Comparison of ENCODE assay signal across 17 mouse cellular contexts in genomic region chr7:36132569-36132968, GRCm38 (mm10).
DNase-seq lines count a peak whose midpoint lies in the region; ATAC-seq and TF ChIP-seq lines count a peak whose summit lies in the region.
"Had no signal": no experiment of that assay in that cellular context is flagged by ENCODE, and none has a peak within 500 bp of the region (broad histone marks: within the 10 kb centered on the region; RNA-seq: fewer than 3 reads in every experiment).

No protein-coding gene starts in this region.

- WGBS in midbrain, embryonic 12.5 days: 64% methylated on average over 1 of the region's 1 CpGs
- WGBS in midbrain, embryonic 15.5 days: 78% methylated on average over 1 of the region's 1 CpGs
- 32% methylated on average over 1 of the region's 1 CpGs for WGBS in lung, embryonic 16.5 days

- peaks cover 31% of the 10 kb centered on the region for H3K4me1 ChIP-seq in midbrain, embryonic 12.5 days
- peaks cover 13% of the 10 kb centered on the region for H3K4me1 ChIP-seq in midbrain, embryonic 15.5 days
- peaks cover 18% of the 10 kb centered on the region for H3K4me1 ChIP-seq in lung, embryonic 16.5 days (replicated peaks; ENCODE audit: control insufficient read depth, insufficient read depth, low read length)

- H3K4me2 ChIP-seq in midbrain, embryonic 12.5 days (replicated peaks): no peak overlapping the region
- no peak overlapping the region for H3K4me2 ChIP-seq in midbrain, embryonic 15.5 days
- no peak overlapping the region for H3K4me2 ChIP-seq in lung, embryonic 16.5 days (ENCODE audit: low read depth, low read length)
- H3K4me2 ChIP-seq: heart, embryonic 13.5 days; hindbrain, embryonic 15.5 days had no signal

- peak; percentile 78 for DNase-seq in heart, adult 11 months
- no peak for DNase-seq in heart, postnatal 14 days
- DNase-seq in skeletal muscle tissue, adult 2 months (ENCODE audit: low read depth, low spot score): peak; percentile 7
- DNase-seq in layer of hippocampus, adult 2 months (ENCODE audit: low spot score in 2 of 2): no peak
- DNase-seq: gastrocnemius, adult 2 months; kidney, adult 18-20 months; liver; right cerebral cortex, postnatal 25 days; thymus, adult 18-20 months had no signal

- 0 out of 2 replicates have a peak, but pooled peaks cover 9% of the 10 kb centered on the region for H3K27me3 ChIP-seq in midbrain, embryonic 12.5 days
- no peaks in the 10 kb centered on the region for H3K27me3 ChIP-seq in midbrain, embryonic 15.5 days (replicated peaks)
- no peaks in the 10 kb centered on the region for H3K27me3 ChIP-seq in lung, embryonic 16.5 days (ENCODE audit: control insufficient read depth, insufficient read depth, low read depth, low read length)
- H3K27me3 ChIP-seq: heart, embryonic 13.5 days had no signal

- 0 out of 2 replicates have a peak, but pooled peaks have one; percentile 28 for ATAC-seq in midbrain, embryonic 12.5 days (ENCODE audit: low FRiP score, low read depth)
- no peak for ATAC-seq in midbrain, embryonic 15.5 days (replicated peaks)
- ATAC-seq in lung, embryonic 16.5 days (ENCODE audit: low read depth): peak; percentile 12; the same call in 1 of the 2 replicates
- ATAC-seq: CD4-positive, CD25-positive, alpha-beta regulatory T cell, adult 4 months had no signal

- no peaks in the 10 kb centered on the region for H3K9me3 ChIP-seq in midbrain, embryonic 12.5 days
- no peaks in the 10 kb centered on the region for H3K9me3 ChIP-seq in midbrain, embryonic 15.5 days
- H3K9me3 ChIP-seq in lung, embryonic 16.5 days (ENCODE audit: control insufficient read depth, low read length): no peaks in the 10 kb centered on the region
- H3K9me3 ChIP-seq: heart, embryonic 13.5 days; hindbrain, embryonic 15.5 days had no signal

- no peak for TF ChIP-seq CTCF in layer of hippocampus, adult 2 months (conservative IDR thresholded peaks at IDR 0.05)

- no peak overlapping the region for H3K9ac ChIP-seq in midbrain, embryonic 12.5 days (replicated peaks)
- H3K9ac ChIP-seq in midbrain, embryonic 15.5 days: no peak overlapping the region
- no peak overlapping the region for H3K9ac ChIP-seq in lung, embryonic 16.5 days (ENCODE audit: low read length)
- H3K9ac ChIP-seq: heart, embryonic 13.5 days; hindbrain, embryonic 15.5 days had no signal

- H3K36me3 ChIP-seq in midbrain, embryonic 12.5 days: no peaks in the 10 kb centered on the region
- H3K36me3 ChIP-seq in midbrain, embryonic 15.5 days (replicated peaks): no peaks in the 10 kb centered on the region
- no peaks in the 10 kb centered on the region for H3K36me3 ChIP-seq in lung, embryonic 16.5 days (ENCODE audit: control insufficient read depth, insufficient read depth, low read length)
- H3K36me3 ChIP-seq: heart, embryonic 13.5 days; hindbrain, embryonic 15.5 days had no signal

- H3K27ac ChIP-seq in midbrain, embryonic 12.5 days (replicated peaks): no peak overlapping the region
- no peak overlapping the region for H3K27ac ChIP-seq in midbrain, embryonic 15.5 days
- H3K27ac ChIP-seq in lung, embryonic 16.5 days (ENCODE audit: low read length): peak overlapping the region; percentile 42; the same call in 1 of the 2 replicates
- no peak overlapping the region for H3K27ac ChIP-seq in layer of hippocampus, adult 2 months
- H3K27ac ChIP-seq: gastrocnemius, adult 2 months; heart, embryonic 13.5 days; hindbrain, embryonic 15.5 days; left cerebral cortex, adult 2 months had no signal

- H3K4me3 ChIP-seq in midbrain, embryonic 12.5 days: no peak overlapping the region
- H3K4me3 ChIP-seq in midbrain, embryonic 15.5 days: no peak overlapping the region
- H3K4me3 ChIP-seq in lung, embryonic 16.5 days (ENCODE audit: low read length): no peak overlapping the region
- H3K4me3 ChIP-seq in layer of hippocampus, adult 2 months: no peak overlapping the region
- H3K4me3 ChIP-seq: gastrocnemius, adult 2 months; heart, embryonic 13.5 days; hindbrain, embryonic 15.5 days; left cerebral cortex, adult 2 months; myocyte had no signal

- intact Hi-C loops in heart, postnatal 14 days (cut with DNase I): no loop called here

Comparison
In these comparisons a context has a peak if more than half of its experiments do, and no peak if none do; other contexts are left out.
1. DNase-seq: peak in heart, adult 11 months (single experiment) and skeletal muscle tissue, adult 2 months (single experiment); none in heart, postnatal 14 days (0 of 2) and layer of hippocampus, adult 2 months (0 of 2).